Mouse (Mus musculus) ovary, postnatal 36 days (tissue): ENCODE data around the gene Sf3a2.

ENCODE experiments used
- DNase-seq: peaks from one replicate; pipeline ENCODE4 v3.0.0; 2022; ENCODE audit warnings: low spot score, mixed read lengths

Gene Sf3a2

GRCm38 (mm10) chr10:80798150-80799006 is at the start of gene Sf3a2, which contains the start of gene Plekhj1:
Gene Sf3a2 (plus strand): TSS chr10:80798198.
Gene Plekhj1 (minus strand): TSS chr10:80798626.
- DNase-seq = peak; percentile 93

DNA sequence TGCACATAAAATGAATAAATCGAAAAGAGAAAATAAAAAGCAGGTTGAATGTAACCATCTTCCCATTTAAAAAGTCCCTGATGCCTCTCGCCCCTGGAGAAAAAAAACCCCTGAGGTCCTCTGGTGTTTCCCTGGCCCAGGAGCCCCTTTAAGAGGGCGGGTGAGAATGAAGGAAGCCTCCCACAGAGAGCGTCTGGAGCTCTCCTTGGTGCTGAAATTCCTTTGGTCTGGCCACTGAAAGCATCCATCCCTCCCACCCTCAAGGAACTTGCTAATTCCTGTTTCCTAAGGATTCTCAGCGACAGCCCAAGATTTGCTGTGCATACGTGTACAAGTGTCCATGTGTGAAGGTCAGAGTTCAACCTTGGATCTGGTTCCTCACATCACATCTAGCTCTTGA is 49.4 kb upstream of the Sf3a2 start:
- DNase-seq = peak; percentile 57

DNA sequence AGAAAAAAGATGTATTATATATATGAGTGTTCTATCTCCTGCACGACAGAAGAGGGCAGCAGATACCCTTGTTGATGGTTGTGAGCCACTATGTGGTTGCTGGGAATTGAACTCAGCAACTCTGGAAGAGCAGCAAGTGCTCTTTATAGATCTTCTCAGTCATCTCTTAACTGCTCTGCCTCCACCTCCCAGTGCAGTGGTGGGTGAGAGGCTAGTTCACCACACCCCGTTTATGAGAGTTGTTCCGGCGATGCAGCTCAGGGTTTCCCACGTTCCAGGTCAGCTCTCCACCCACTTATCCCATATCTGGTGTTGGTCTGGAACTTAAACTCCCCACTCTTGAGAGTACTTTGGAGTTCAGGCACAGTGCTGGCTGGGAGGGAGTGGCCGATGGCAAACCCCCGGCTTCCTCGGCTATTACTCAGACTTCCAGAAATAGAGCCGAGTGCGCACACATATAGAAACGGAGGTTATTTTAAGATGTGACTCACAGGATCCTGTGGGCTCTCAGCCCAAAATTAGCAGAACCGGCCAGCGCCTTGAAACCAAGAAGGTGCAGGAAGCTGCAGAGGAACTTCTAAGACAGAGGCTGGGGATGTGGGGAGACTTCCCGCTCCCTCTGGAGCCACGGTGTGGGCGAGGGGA is 46.7 kb upstream of the Sf3a2 start:
- peak; percentile 34 for DNase-seq

- DNase-seq = peak; percentile 68
Observed at GRCm38 (mm10) chr10:80752079-80752625, 45.8 kb upstream of the Sf3a2 start.

GRCm38 (mm10) chr10:80754594-80755290 is 43.3 kb upstream of the Sf3a2 start, which contains the start of gene Dot1l:
Gene Dot1l (plus strand): TSS chr10:80755206.
- DNase-seq = peak; percentile 99

DNA sequence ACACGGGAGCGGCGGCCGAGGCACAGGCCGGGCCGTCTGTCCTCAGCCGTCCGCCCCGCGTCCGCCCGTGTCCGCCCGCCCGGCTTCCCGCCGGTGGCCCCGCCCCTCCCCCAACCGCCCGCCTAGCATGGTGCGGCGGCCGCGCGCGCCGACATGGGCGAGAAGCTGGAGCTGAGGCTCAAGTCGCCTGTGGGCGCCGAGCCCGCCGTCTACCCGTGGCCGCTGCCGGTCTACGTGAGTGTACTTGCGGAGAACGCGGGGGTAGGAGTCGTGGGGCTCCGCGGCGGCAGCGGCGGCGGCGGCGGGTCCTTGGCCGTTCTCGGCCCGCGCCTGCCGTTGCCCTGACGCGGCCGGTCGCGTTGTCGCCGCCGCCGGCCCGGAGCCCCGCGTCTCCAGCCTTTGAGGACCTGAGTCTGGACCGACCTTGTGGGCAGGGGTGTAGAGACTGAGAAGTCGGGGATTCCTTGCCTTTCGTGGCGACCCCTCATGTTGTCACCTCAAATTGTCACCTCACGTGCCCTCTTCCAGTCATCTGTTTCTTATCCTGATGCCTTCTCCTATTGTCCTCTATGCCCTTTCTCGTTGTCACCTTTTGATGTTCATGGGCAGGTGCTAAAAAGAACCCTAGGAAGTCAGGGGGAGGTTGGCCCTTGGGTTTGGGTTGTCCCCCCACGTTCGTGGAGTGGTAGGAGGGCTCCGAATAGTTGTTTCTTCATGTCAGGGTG is 42.5 kb upstream of the Sf3a2 start:
- DNase-seq = no peak

GRCm38 (mm10) chr10:80756099-80756498 is 41.9 kb upstream of the Sf3a2 start:
- no peak for DNase-seq

GRCm38 (mm10) chr10:80756509-80756908 is 41.5 kb upstream of the Sf3a2 start:
- DNase-seq = no peak

GRCm38 (mm10) chr10:80756967-80757366 is 41.0 kb upstream of the Sf3a2 start:
- no peak for DNase-seq

DNA sequence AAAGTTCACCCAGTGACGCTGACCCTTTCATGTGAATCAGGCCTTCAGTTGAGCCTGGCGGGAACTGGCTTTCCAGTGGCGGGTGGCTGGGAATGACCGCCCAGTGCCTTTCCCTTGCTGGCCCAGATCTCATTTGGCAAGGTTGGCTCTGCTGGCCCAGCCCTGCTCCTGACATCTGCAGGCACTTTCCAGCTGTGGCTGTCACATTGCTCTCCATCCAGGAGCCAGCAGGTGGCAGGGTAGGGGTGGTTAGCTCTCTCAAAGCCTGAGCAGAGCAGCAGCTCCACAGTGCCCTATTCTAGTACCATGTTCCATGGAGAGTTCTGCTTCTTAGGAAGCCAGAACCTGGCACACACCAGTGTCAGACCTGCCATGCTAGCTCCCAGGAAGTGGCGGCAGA is 40.3 kb upstream of the Sf3a2 start:
- peak; percentile 75 for DNase-seq

GRCm38 (mm10) chr10:80758651-80759050 is 39.3 kb upstream of the Sf3a2 start:
- DNase-seq = no peak

- no peak for DNase-seq
Observed at GRCm38 (mm10) chr10:80760596-80761524, 37.1 kb upstream of the Sf3a2 start.

GRCm38 (mm10) chr10:80761821-80762220 is 36.2 kb upstream of the Sf3a2 start:
- DNase-seq = no peak

DNA sequence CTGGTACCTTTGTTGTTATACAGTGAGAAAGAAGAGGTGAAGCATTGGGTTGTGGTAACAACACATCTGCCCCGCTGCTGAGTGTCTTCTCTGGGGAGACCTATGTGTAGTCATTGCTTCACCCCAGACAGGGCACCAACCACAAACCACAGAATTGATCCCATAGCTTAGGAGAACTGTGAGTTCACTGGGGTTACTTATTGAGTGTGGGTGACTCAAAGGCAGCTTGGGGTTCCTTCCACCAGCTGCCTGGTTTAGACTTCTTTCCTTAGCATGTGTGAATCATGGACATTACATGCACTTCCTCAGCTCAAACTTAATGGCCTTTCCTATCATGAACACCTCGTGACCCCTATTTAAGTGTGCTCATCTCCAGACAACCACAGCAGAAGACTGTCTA is 34.5 kb upstream of the Sf3a2 start:
- DNase-seq = no peak

GRCm38 (mm10) chr10:80765746-80766145 is 32.3 kb upstream of the Sf3a2 start:
- no peak for DNase-seq

DNA sequence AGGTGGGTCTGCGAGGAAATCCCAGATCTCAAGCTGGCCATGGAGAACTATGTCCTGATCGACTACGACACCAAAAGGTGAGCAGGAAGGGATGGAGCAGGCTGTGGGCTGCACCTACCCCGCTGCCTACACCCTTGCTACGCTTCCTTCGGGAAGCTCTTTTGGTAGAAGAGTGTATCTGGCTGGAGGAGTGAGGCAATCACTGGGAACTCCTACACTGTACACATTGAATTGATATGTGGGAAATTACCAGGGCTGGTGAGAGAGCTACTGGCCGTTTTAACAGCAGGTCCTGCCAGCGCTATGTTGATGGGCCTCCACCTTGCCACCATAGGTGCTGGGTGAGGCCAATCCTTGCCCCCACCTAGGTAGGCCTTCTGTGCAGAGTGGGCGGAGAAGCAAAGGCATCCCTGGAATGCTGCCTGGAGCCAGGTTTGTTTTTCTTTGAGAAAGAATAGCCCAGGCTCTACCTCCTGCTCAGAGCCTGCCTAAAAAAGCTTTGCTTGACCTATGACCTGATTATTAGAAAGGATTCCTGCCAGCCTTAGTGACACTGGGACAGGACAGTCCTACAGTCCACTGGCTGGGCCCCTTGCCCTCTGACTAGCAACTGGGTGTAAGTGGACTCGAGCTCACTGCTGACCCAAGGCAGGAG is 31.7 kb upstream of the Sf3a2 start:
- no peak for DNase-seq

DNA sequence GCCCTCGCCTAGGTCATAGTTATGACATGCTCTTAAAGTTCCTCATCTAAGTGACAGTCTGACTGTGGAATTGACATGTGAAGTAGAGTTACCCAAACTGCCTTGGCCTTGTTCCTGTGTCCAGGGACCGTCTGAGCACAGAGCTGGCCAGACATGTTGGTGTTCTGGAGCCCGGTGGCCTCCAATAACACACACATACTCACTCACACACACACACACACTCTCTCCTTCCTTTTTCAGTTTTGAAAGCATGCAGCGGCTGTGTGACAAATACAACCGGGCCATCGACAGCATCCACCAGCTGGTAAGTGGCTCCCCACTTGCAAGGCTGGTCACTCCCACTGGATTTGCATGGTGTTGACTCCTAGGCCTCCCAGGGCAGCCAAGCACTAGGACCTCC is 29.6 kb upstream of the Sf3a2 start:
- DNase-seq = no peak

- no peak for DNase-seq
Observed at GRCm38 (mm10) chr10:80773816-80774215, 24.2 kb upstream of the Sf3a2 start.

DNA sequence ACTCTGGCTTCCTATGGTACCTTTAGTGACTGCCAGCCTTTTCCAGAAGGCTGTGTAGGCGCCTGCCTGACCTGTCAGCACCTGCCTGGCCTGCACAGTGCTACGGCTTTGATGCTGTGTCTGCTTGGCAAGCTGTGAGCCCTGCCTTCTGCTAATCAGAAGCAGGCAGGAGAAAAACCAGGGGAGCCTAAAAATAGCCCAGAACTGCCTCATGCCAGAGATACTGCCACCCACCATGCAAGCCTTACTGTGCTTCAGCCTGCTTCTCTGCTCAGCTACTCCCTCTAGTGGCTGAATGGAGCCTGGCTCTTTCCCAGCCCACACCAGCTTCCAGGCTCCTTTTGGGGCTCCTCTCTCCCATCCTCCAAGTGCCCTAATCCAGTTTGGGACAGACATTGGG is 23.4 kb upstream of the Sf3a2 start:
- peak; percentile 67 for DNase-seq

DNA sequence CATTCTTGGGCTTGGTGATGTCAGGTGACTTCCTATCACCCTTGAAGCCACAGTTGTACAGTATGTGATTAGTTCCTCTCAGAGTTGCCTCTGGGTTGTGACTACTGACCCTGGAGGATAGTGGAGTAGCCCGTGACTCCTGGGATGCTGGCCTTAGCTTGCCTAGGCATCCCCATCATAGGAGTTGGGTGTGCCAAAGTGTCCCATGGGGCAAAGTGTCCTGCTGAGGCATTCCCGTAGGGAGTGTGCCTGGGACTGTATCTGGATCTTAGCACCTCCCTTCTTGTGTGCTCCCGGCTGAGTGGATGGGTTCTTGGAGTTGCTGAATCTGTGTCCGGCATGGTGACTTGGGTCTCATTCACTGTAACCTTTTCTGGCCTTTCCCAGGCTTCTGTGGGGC is 23.0 kb upstream of the Sf3a2 start:
- DNase-seq = no peak
